Mouse (Mus musculus): ENCODE data around the gene G0s2.

DNA sequence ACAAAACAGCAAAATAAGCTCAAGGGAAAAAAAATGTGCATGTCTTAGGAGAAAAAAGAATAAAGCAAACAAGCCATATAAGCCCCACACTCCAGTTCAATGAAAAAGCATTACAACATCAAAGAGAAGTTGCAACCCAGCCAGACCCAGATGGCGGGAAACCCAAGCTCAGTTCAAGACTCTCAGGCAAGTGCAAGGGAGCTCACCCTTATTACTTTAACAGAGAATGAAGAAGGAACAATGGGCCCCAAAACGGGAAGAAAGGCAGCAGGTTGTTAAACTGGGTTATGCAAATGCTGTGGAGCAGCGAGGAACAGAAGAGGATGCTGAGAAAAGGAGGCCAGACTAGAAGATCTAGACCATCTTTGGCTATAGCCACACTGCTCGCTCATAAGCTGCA is 30.2 kb downstream of the G0s2 start:
- no peak for TF ChIP-seq CTCF (IDR thresholded peaks at IDR 0.05; ENCODE audit: low read depth)
- TF ChIP-seq EP300 (IDR thresholded peaks at IDR 0.05; ENCODE audit: low read depth) = no peak
